Mouse (Mus musculus) MEL-GATA-1-ER (cell line): ENCODE measurements at regions not wholly inside any gene's neighbourhood (a gene's known extent, or its start where the extent isn't known, plus 50 kb on each side); places are given as distances from the start of the nearest gene placed in this dataset.
A peak's percentile ranks its signal among the peaks of the same experiment; 100 is the strongest.

Source experiments
- DNase-seq: peaks from one replicate; pipeline ENCODE4 v3.0.0-alpha.2; 2012; ENCODE audit warnings: low read depth; ENCODE audit errors: extremely low read depth

GRCm38 (mm10) chr3:143223999-143224729 lies 342.4 kb upstream of the Pkn2 start:
- no peak for DNase-seq

- DNase-seq: no peak
Observed at GRCm38 (mm10) chr3:143193263-143193970, 311.6 kb upstream of the Pkn2 start.

- DNase-seq: no peak
Observed at GRCm38 (mm10) chr3:143188931-143189330, 307.1 kb upstream of the Pkn2 start.

- no peak for DNase-seq
Observed at GRCm38 (mm10) chr3:143173971-143174370, 292.2 kb upstream of the Pkn2 start.

DNA sequence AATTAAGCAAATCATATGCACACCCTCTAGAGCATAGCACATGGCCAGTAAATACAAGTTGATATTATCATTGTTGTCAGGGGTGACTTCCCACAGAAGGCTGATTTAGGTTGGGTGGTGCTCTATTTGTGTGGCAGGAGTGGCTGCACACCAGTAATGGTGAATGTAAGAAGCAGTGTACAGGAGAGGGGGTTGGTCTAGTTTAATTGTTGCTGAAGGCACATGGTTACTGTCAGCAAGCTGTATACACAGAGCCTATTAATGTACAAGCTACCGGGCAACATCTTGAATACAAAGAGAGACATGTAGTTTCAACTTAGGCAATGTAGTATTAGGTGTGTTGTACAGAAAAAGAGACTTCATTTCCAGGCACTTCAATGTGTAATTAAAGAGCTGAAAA lies 280.6 kb upstream of the Pkn2 start:
- no peak for DNase-seq

DNA sequence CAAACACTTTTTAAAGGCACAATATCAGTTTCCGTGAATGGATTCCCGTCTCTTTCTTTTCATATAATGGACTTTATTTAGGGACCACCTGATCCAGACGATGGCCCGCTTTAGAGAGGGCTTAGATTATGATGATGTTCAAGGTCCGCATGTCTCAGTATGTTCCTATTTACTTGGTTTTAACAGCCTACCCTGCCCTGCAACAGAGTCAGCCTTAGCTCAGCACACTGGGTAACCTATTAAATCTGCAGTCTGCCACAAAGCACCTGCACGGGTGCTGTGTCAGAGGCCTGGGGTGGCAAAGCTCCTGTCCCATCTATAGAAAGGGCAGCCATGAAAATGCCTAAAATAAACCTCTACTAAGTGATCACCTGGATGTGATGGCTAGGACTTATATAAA lies 280.2 kb upstream of the Pkn2 start:
- DNase-seq: no peak

DNA sequence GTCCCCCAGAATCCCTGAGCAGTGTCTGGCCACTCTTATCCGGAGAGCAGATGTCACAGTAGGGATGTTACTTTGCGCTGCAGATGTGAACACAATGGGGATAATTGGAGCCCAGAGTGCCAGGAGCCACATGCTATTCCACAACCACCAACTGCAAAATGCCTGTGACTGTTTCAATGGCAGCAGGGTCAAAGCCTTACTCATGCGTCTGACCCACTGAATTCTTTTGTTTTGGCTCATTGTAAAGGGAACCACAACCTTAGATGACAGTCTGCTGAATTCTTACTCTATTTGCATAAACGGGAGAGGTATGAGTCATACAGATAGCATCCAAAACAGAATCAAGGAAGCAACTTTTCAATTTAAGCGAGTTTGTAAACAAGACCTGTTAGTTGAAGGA lies 276.8 kb upstream of the Pkn2 start:
- DNase-seq: no peak

DNA sequence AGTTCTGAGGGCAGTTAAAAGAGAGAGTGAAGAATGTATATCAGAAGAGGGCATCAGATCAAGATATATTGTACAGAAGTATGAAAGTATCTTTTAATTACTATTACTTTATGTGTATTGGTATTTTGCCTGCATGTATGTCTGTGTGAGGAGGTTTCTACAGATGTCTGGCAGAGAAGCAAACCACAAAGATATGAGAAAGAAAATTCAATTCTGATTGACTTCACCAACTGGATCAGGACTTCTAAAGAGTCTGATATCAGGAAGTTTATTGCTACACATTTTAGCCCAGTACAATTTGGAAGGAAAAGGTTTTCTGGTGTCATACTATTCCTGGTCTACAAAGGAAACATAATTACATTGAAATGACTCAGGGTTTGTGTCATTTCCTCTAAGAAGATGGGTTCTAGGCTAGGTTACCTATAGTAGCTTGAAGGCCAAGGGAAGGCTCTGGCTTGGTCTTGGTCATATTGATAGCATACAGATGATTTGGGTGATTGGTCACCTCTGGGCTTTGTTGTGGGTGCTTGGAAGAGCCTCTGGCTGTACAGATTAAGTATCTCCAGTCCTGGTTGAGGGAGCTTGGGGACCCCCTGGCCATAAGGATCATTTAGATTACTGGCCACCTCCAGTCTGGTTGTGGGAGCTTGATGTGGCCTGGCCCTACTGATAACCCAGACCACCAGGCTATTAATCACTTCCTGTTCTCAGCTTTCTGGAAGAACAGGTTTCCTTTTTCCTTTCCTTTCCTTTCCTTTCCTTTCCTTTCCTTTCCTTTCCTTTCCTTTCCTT lies 275.1 kb upstream of the Pkn2 start:
- no peak for DNase-seq

- no peak for DNase-seq
Observed at GRCm38 (mm10) chr3:143156174-143156573, 274.4 kb upstream of the Pkn2 start.

GRCm38 (mm10) chr3:143155556-143155955 lies 273.8 kb upstream of the Pkn2 start:
- no peak for DNase-seq

DNA sequence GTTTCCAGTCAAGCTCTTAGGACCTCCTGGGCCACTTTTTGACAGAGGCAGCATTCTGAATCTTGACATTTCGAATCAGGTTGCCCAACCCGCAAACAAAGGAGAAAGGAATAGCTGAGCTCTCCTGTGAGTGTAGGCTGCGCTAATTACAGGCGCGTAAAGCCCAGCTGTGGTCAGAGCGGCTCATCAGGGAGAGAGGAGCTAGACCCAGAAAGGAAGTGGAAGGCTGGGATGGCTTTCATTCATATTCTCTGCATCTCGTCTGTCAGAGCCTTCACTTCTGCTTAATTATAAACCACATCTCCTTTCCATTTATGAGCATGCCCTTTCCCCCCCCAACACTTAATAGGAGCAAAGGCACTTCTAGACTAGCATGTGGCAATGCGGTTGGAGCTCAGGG lies 265.7 kb upstream of the Pkn2 start:
- DNase-seq: no peak

- DNase-seq: no peak
Observed at GRCm38 (mm10) chr3:143138952-143139351, 257.1 kb upstream of the Pkn2 start.

- no peak for DNase-seq
Observed at GRCm38 (mm10) chr3:143134528-143134927, 252.7 kb upstream of the Pkn2 start.

GRCm38 (mm10) chr3:143107733-143108291 lies 226.0 kb upstream of the Pkn2 start:
- DNase-seq: no peak

- no peak for DNase-seq
Observed at GRCm38 (mm10) chr3:143104734-143105133, 222.9 kb upstream of the Pkn2 start.

DNA sequence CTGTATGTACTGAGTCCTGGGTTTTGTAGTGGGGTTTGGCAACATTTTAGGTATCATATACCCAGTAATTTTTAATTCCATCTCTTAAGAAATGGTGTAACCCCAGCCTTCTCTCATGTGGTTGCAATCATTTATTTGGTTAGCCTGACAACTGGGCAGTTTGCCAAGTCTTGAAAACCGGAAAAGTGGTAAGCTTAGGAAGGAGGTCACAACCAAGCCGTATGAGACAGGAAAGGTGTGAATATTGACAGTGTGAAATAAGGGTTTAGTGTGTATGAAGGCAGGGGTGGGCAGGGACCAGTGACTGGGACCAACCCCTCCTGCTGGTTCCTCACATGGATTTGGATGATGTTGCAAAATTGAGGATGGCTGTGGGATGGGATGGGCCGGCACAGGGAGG lies 221.5 kb upstream of the Pkn2 start:
- DNase-seq: no peak

DNA sequence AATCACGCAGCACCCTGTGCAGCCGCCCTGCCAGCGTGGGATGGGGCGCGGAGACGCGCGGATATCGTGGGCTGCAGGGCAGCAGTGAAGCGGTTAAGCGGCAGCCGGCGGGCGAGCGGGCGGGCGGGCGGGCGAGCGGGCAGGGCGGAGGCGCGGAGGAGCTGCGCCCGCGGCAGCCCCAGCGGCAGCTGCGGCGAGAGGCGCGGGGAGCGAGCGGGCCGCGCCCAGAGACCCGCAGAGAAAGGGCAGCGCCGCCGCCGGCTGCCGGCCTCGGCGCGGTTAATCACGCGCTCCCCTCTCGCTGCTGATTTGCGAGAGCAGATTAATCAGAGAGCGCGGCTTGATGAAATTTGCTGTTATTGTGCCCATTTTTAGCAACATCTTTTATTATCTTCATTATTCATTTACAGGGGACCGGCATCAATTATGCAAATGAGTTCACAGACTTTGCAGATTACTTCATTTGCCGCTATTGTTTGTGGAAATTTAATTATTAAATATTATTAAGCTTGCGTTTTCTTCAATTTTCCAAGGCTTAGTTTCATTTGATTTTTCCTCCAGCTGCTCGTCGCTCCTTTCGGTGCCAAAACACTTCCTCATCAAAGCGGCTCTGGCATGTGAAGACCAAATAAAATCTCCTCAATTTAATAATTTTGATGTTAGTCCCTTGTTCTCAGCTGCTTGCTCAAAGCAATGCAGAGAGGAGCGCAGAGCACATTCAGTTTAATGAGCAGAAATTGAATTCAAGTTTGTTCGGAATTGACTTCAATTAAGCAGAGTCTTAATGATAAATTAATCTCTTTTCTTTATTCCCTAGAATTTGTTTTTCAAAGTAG lies 219.2 kb upstream of the Pkn2 start:
- no peak for DNase-seq

- no peak for DNase-seq
Observed at GRCm38 (mm10) chr3:143100203-143100602, 218.4 kb upstream of the Pkn2 start.

DNA sequence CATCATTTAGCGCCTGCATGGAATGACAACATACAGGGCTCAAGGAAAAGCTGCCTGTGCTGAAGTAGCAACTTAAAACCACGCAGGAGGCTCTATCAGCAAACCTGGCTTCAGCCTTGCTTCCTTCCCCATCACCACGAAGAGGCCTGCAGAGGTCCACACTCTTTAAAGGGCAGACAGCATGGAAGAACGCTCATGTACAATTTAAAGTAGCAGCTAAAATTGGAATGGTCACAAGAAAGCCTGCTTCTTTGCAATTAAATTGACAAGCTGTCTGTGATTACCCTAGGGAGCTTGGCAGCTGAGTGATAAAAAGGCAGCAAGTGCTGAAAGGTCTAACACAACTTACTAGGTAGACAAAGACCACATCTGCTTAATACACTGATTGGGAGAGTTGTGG lies 210.4 kb upstream of the Pkn2 start:
- no peak for DNase-seq

DNA sequence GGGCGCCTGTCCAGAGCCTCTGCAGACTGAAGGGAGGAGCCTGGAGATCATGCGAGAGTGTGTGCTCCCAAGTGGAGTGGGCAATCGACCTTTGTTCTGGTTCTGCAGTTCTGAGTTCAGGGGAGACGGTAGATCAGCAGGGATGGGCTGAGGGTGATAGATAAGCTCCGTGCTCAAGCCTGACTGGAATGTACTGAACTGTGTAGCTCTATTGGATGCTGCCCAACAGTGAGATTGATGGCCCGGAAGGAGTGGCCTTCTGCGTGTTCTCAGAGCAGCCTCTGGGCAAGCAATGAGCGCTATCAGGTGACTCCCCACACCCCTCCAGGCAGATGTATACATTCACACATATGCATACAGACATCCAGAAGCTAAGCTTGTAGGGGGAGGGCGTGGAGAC lies 209.1 kb upstream of the Pkn2 start:
- DNase-seq: peak; percentile 11

GRCm38 (mm10) chr3:143090316-143090715 lies 208.5 kb upstream of the Pkn2 start:
- DNase-seq: peak; percentile 6
